Mouse (Mus musculus) hindbrain, embryonic 16.5 days (tissue): ENCODE results near the gene Nhsl2. TPM values are rescaled to one million over a fixed set of nuclear protein-coding genes. Genes with fewer than 3 reads are reported as not detected.

Source experiments
- ATAC-seq: fragments of 200-750 bp; cut with Nextera tagmentation; 2 replicates; pipeline ENCODE4 v1.8.0; 2017; ENCODE audit warnings: moderate TSS enrichment, moderate library complexity
- H3K27ac ChIP-seq: fragments of 300-500 bp; sonication (generic); 2 replicates; pipeline ENCODE4 v1.5.1; 2014; ENCODE audit warnings: low read depth, mild to moderate bottlenecking, control low read depth, low read length, moderate library complexity
- H3K27me3 ChIP-seq: fragments of 300-500 bp; sonication (generic); replicated peaks from 2 replicates; pipeline ENCODE4 v1.6.1; 2014; ENCODE audit warnings: low read length; ENCODE audit not compliant: control insufficient read depth, insufficient read depth
- H3K36me3 ChIP-seq: fragments of 300-500 bp; sonication (generic); 2 replicates; pipeline ENCODE4 v1.6.1; 2014; ENCODE audit warnings: mild to moderate bottlenecking, low read length, moderate library complexity, mixed read lengths; ENCODE audit not compliant: control insufficient read depth, insufficient read depth
- H3K4me1 ChIP-seq: fragments of 300-500 bp; sonication (generic); 2 replicates; pipeline ENCODE4 v1.6.1; 2014; ENCODE audit warnings: low read depth, low read length; ENCODE audit not compliant: control insufficient read depth, insufficient read depth
- H3K4me2 ChIP-seq: fragments of 300-500 bp; sonication (generic); 2 replicates; pipeline ENCODE4 v1.6.1; 2014; ENCODE audit warnings: mild to moderate bottlenecking, low read length, control low read depth, moderate library complexity
- H3K4me3 ChIP-seq: fragments of 300-500 bp; sonication (generic); 2 replicates; pipeline ENCODE4 v1.5.1; 2014; ENCODE audit warnings: mild to moderate bottlenecking, low read length, control low read depth, moderate library complexity
- H3K9ac ChIP-seq: fragments of 300-500 bp; sonication (generic); 2 replicates; pipeline ENCODE4 v1.6.1; 2014; ENCODE audit warnings: low read depth, mild to moderate bottlenecking, control low read depth, low read length, moderate library complexity
- H3K9me3 ChIP-seq: fragments of 300-500 bp; sonication (generic); 2 replicates; pipeline ENCODE4 v1.6.1; 2014; ENCODE audit warnings: mild to moderate bottlenecking, low read length, moderate library complexity; ENCODE audit not compliant: control insufficient read depth
- WGBS: fragments of 180-500 bp; shearing (Covaris S2); extraction: QIAGEN DNeasy Blood & Tissue Kit; methylation state at CpG from one replicate; pipeline ENCODE4 v1.1.7; 2014; 5-methylcytosine and 5-hydroxymethylcytosine counted together
- polyA plus RNA-seq: library from polyadenylated mRNA; unstranded; fragments of >200 nt; fragmentation: Nextera tagmentation; extraction: Ambion mirVana; gene quantifications from 2 replicates; pipeline ENCODE4 v1.2.1, GENCODE M21; 2015

Gene Nhsl2
- polyA plus RNA-seq, 1 experiment from 2014 or later = 7.6 TPM

DNA sequence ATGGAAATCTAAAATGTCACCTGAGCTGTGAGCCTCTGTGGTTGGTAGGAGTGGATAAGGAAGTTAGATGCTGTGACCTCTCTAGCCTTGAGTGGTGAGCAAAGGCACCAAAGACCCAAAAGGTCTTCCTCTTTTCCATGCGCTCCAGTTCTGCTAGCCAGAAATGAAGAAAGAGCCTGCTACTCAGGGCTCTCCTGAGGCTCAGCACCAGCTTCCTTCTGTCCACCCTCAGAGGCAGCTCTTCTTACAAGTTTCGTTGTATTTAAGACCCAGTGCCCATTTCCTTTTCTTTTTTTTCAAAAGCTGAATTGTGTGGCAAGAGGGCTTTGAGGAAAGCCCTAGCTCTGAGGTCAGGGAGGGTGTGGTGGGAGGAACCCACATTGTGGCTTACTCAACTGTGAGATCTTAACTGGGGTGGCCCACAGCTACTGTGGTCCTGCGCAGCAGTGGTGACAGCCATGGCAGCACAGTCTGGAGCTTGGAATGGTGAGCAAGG is 187.7 kb downstream of the Nhsl2 start:
- Histone ChIP-seq H3K9me3 (no peaks in the 10 kb centered on the region), H3K27ac (no peak overlapping the region), H3K9ac (no peak overlapping the region), H3K4me1 (no peaks in the 10 kb centered on the region; the same call in 1 of the 2 replicates), H3K27me3 (no peaks in the 10 kb centered on the region; the same call in 1 of the 2 replicates), H3K4me3 (no peak overlapping the region), H3K4me2 (no peak overlapping the region), H3K36me3 (no peaks in the 10 kb centered on the region)
- WGBS = 68% methylated on average over 3 of the region's 3 CpGs
- ATAC-seq = no peak

GRCm38 (mm10) chrX:102037506-102037905 is 188.3 kb downstream of the Nhsl2 start:
- peaks cover 3% of the 10 kb centered on the region; the same call in 1 of the 2 replicates for H3K27me3 ChIP-seq
- no peak overlapping the region for H3K4me3 ChIP-seq
- H3K9ac ChIP-seq = no peak overlapping the region
- no peaks in the 10 kb centered on the region; the same call in 1 of the 2 replicates for H3K4me1 ChIP-seq
- H3K4me2 ChIP-seq = no peak overlapping the region
- ATAC-seq = peak; percentile 76
- WGBS = 67% methylated on average over 2 of the region's 2 CpGs
- H3K36me3 ChIP-seq = no peaks in the 10 kb centered on the region
- no peaks in the 10 kb centered on the region for H3K9me3 ChIP-seq
- H3K27ac ChIP-seq = no peak overlapping the region

- no peak for ATAC-seq
Observed at GRCm38 (mm10) chrX:102041562-102041961, 192.4 kb downstream of the Nhsl2 start.

DNA sequence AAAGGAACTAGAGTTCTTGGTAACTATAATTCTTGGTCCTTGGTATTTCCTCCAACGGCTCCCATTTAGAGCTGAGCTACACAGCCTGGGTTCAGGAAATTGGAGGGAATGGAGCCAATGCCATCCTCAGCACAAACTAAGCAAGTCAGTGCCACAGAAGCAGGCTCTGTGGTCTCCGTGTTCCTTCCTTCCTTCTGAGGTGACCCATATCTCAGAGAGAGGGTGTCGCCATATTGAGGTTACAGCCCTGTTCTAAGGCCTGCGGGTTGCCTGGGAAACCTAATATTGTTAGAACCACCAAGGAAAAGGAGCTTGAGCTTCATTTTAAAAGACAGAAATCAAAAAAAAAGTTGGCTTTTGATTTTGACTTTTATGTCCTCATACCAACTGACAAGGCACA is 193.2 kb downstream of the Nhsl2 start:
- ATAC-seq = no peak
- WGBS = 85% methylated on average over 4 of the region's 4 CpGs
- no peak overlapping the region for H3K27ac ChIP-seq
- H3K9me3 ChIP-seq = no peaks in the 10 kb centered on the region
- no peak overlapping the region for H3K4me3 ChIP-seq
- H3K4me2 ChIP-seq = no peak overlapping the region
- H3K27me3 ChIP-seq = peaks cover 4% of the 10 kb centered on the region; the same call in 1 of the 2 replicates
- H3K4me1 ChIP-seq = no peaks in the 10 kb centered on the region
- H3K36me3 ChIP-seq = no peaks in the 10 kb centered on the region
- no peak overlapping the region for H3K9ac ChIP-seq

More at GRCm38 (mm10) chrX:102041562-102041961, 192.4 kb downstream of the Nhsl2 start:
- 43% methylated on average over 7 of the region's 7 CpGs for WGBS
- no peaks in the 10 kb centered on the region for H3K9me3 ChIP-seq
- H3K9ac ChIP-seq = no peak overlapping the region
- H3K27ac ChIP-seq = no peak overlapping the region
- H3K36me3 ChIP-seq = no peaks in the 10 kb centered on the region
- H3K4me2 ChIP-seq = no peak overlapping the region
- no peaks in the 10 kb centered on the region for H3K4me1 ChIP-seq
- no peak overlapping the region for H3K4me3 ChIP-seq
- H3K27me3 ChIP-seq = peaks cover 4% of the 10 kb centered on the region; the same call in 1 of the 2 replicates

- H3K36me3 ChIP-seq = no peaks in the 10 kb centered on the region
- H3K9ac ChIP-seq = no peak overlapping the region
- 83% methylated on average over 6 of the region's 6 CpGs for WGBS
- H3K4me3 ChIP-seq = no peak overlapping the region
- no peak for ATAC-seq
- 0 out of 2 replicates have a peak, but pooled peaks cover 4% of the 10 kb centered on the region for H3K27me3 ChIP-seq
- no peak overlapping the region for H3K27ac ChIP-seq
- H3K4me1 ChIP-seq = no peaks in the 10 kb centered on the region
- H3K4me2 ChIP-seq = no peak overlapping the region
- H3K9me3 ChIP-seq = no peaks in the 10 kb centered on the region
Observed at GRCm38 (mm10) chrX:102050552-102050951, 201.4 kb downstream of the Nhsl2 start.

GRCm38 (mm10) chrX:102051225-102051624 is 202.0 kb downstream of the Nhsl2 start:
- Histone ChIP-seq H3K27me3 (0 out of 2 replicates have a peak, but pooled peaks cover 4% of the 10 kb centered on the region), H3K4me1 (no peaks in the 10 kb centered on the region), H3K4me2 (no peak overlapping the region), H3K36me3 (no peaks in the 10 kb centered on the region), H3K9ac (no peak overlapping the region), H3K27ac (no peak overlapping the region), H3K4me3 (no peak overlapping the region), H3K9me3 (no peaks in the 10 kb centered on the region)
- WGBS = 79% methylated on average over 4 of the region's 4 CpGs
- ATAC-seq = no peak

DNA sequence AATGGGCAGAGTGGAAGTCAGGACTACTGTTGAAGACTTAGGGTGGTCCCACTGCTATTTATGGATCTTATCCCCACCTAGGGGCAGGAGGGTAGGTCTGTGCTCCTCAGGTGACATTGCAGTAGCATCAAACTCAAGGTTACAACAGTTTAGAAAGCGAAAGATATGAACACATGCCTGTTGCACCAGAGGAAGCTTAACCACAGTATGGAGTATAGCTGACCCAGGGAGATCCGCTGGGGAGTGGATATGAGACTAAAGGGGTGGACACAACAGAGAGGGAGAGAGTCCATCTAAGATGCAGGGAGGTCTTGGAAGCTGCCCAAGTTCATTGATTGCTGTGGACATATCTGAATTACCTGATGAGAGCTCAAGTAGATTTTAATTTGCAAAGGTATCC is 204.2 kb downstream of the Nhsl2 start:
- ATAC-seq = no peak
- no peak overlapping the region for H3K27ac ChIP-seq
- no peak overlapping the region for H3K4me3 ChIP-seq
- H3K9me3 ChIP-seq = no peaks in the 10 kb centered on the region
- H3K36me3 ChIP-seq = no peaks in the 10 kb centered on the region
- 0 out of 2 replicates have a peak, but pooled peaks cover 4% of the 10 kb centered on the region for H3K27me3 ChIP-seq
- H3K4me2 ChIP-seq = no peak overlapping the region
- no peaks in the 10 kb centered on the region for H3K4me1 ChIP-seq
- WGBS = 83% methylated on average over 2 of the region's 2 CpGs
- H3K9ac ChIP-seq = no peak overlapping the region

DNA sequence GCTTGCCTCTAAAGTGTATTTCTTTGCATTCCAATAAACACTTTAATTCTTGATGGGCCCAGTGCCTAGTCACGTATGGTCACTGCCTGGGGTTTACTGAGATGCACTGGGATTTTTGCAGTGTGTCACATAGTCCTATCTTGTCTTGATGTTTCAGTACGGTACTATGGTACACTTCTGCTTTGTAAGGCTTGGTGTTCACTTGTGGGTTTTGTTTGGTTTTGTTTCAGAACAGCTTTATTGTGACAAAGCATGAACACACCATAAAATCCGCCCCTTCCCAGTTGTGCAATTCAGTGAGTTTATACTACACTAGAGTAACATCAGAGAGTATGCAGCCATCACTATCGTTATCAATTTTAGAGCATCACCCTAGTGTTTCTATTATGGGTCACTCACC is 204.8 kb downstream of the Nhsl2 start:
- Histone ChIP-seq H3K9me3 (no peaks in the 10 kb centered on the region), H3K27me3 (0 out of 2 replicates have a peak, but pooled peaks cover 4% of the 10 kb centered on the region), H3K4me3 (no peak overlapping the region), H3K9ac (no peak overlapping the region), H3K4me2 (no peak overlapping the region), H3K27ac (no peak overlapping the region), H3K4me1 (no peaks in the 10 kb centered on the region), H3K36me3 (no peaks in the 10 kb centered on the region)
- ATAC-seq = no peak
- WGBS = 95% methylated on average over 4 of the region's 4 CpGs

DNA sequence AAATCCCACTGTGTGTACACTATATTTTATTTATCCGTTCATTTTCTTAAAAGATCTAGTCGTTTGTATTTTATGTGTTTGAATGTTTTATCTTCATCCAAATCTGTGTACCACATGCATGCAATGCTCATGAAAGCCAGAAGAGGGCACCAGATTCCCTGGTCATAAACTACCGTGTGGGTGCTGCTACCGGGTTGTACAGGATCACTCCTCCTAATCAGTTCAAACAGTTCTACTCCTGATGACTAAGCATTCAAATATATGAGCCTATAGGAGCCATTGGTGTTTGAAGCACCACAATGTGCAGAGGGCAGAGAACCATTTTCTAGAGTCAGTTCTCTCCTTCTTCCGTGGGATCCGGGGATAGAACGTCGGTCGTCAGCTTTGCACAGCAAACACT is 210.3 kb downstream of the Nhsl2 start:
- H3K9ac ChIP-seq = no peak overlapping the region
- no peaks in the 10 kb centered on the region; the same call in 1 of the 2 replicates for H3K27me3 ChIP-seq
- H3K36me3 ChIP-seq = no peaks in the 10 kb centered on the region
- H3K4me1 ChIP-seq = no peaks in the 10 kb centered on the region
- no peak for ATAC-seq
- H3K4me3 ChIP-seq = no peak overlapping the region
- H3K27ac ChIP-seq = no peak overlapping the region
- WGBS = 64% methylated on average over 9 of the region's 9 CpGs
- H3K4me2 ChIP-seq = no peak overlapping the region
- no peaks in the 10 kb centered on the region for H3K9me3 ChIP-seq
